Mouse (Mus musculus) midbrain, embryonic 14.5 days (tissue): Measurements from ENCODE around the gene Tjap1. TPM values are rescaled to one million over a fixed set of nuclear protein-coding genes. Genes with fewer than 3 reads are reported as not detected.
A peak's percentile ranks its signal among the peaks of the same experiment; 100 is the strongest.

ENCODE experiments used
- ATAC-seq: fragments of 200-750 bp; cut with Nextera tagmentation; 2 replicates; pipeline ENCODE4 v1.8.0; 2017; ENCODE audit warnings: moderate number of reproducible peaks, moderate library complexity; ENCODE audit not compliant: low FRiP score, low TSS enrichment
- DNase-seq: peaks from one replicate; pipeline ENCODE4 v3.0.0-alpha.2; 2015
- H3K27ac ChIP-seq: fragments of 300-500 bp; sonication (generic); replicated peaks from 2 replicates; pipeline ENCODE4 v1.5.1; 2014; ENCODE audit warnings: mild to moderate bottlenecking, low read depth, low read length, moderate library complexity
- H3K27me3 ChIP-seq: fragments of 300-500 bp; sonication (generic); 2 replicates; pipeline ENCODE4 v1.6.1; 2014; ENCODE audit warnings: low read length, control low read depth, mixed read lengths; ENCODE audit not compliant: control insufficient read depth, insufficient read depth
- H3K36me3 ChIP-seq: fragments of 300-500 bp; sonication (generic); 2 replicates; pipeline ENCODE4 v1.6.1; 2014; ENCODE audit warnings: low read length, control low read depth; ENCODE audit not compliant: control insufficient read depth, insufficient read depth
- H3K4me1 ChIP-seq: fragments of 300-500 bp; sonication (generic); 2 replicates; pipeline ENCODE4 v1.6.1; 2014; ENCODE audit warnings: mild to moderate bottlenecking, antibody characterized with exemption, low read length, control low read depth; ENCODE audit not compliant: control insufficient read depth, insufficient read depth
- H3K4me2 ChIP-seq: fragments of 300-500 bp; sonication (generic); 2 replicates; pipeline ENCODE4 v1.6.1; 2014; ENCODE audit warnings: mild to moderate bottlenecking, low read length, moderate library complexity
- H3K4me3 ChIP-seq: fragments of 300-500 bp; sonication (generic); replicated peaks from 2 replicates; pipeline ENCODE4 v1.5.1; 2014; ENCODE audit warnings: low read depth, low read length
- H3K9ac ChIP-seq: fragments of 300-500 bp; sonication (generic); replicated peaks from 2 replicates; pipeline ENCODE4 v1.6.1; 2014; ENCODE audit warnings: mild to moderate bottlenecking, low read length, moderate library complexity
- H3K9me3 ChIP-seq: fragments of 300-500 bp; sonication (generic); 2 replicates; pipeline ENCODE4 v1.6.1; 2016; ENCODE audit warnings: low read length, control low read depth, mixed read lengths; ENCODE audit not compliant: control insufficient read depth
- WGBS: fragments of 180-500 bp; shearing (Covaris S2); extraction: QIAGEN DNeasy Blood & Tissue Kit; methylation state at CpG from one replicate; pipeline ENCODE4 v1.1.7; 2014; 5-methylcytosine and 5-hydroxymethylcytosine counted together
- polyA plus RNA-seq: library from polyadenylated mRNA; unstranded; fragments of >200 nt; fragmentation: Nextera tagmentation; extraction: Ambion mirVana; gene quantifications from 2 replicates; pipeline ENCODE4 v1.2.1, GENCODE M21; 2014

Gene Tjap1
- 23.5 and 24.1 TPM in 2 replicates for polyA plus RNA-seq

- H3K4me3 ChIP-seq = peak within 1 kb of the TSS; percentile 63
- H3K4me1 ChIP-seq = peaks cover 7% of the 10 kb centered on the region; the same call in 1 of the 2 replicates
- H3K9me3 ChIP-seq = no peaks in the 10 kb centered on the region
- H3K9ac ChIP-seq = peak within 1 kb of the TSS; percentile 67
- under 1% methylated on average over 37 of the region's 37 CpGs for WGBS
- no peaks in the 10 kb centered on the region for H3K27me3 ChIP-seq
- H3K27ac ChIP-seq = peak within 1 kb of the TSS; percentile 63
- H3K4me2 ChIP-seq = peak within 1 kb of the TSS; percentile 79
- peak; percentile 95 for DNase-seq
- peaks cover 4% of the 10 kb centered on the region; the same call in 1 of the 2 replicates for H3K36me3 ChIP-seq
- ATAC-seq = peak; percentile 98
Observed at GRCm38 (mm10) chr17:46282483-46283123, at the start of gene Tjap1. Gene Tjap1, minus strand, starts transcription at chr17:46283026.

- Histone ChIP-seq H3K4me3 (peak overlapping the region; percentile 75), H3K4me2 (peak overlapping the region; percentile 82), H3K4me1 (peaks cover 9% of the 10 kb centered on the region; the same call in 1 of the 2 replicates), H3K36me3 (peaks cover 4% of the 10 kb centered on the region; the same call in 1 of the 2 replicates), H3K9ac (no peak overlapping the region; the same call in 1 of the 2 replicates), H3K27ac (peak overlapping the region; percentile 91), H3K27me3 (no peaks in the 10 kb centered on the region), H3K9me3 (no peaks in the 10 kb centered on the region)
- ATAC-seq (no peak), DNase-seq (no peak)
- 72% methylated on average over 6 of the region's 6 CpGs for WGBS
Observed at GRCm38 (mm10) chr17:46328723-46329122, 45.9 kb upstream of the Tjap1 start.

GRCm38 (mm10) chr17:46327906-46328534 is 45.2 kb upstream of the Tjap1 start, which contains the start of gene Abcc10:
Gene Abcc10, minus strand, starts transcription at chr17:46328352.
- peak; percentile 98 for DNase-seq
- WGBS = under 1% methylated on average over 40 of the region's 40 CpGs

GRCm38 (mm10) chr17:46327413-46327905 is 44.6 kb upstream of the Tjap1 start:
- Histone ChIP-seq H3K4me2 (peak overlapping the region; percentile 82), H3K36me3 (peaks cover 11% of the 10 kb centered on the region; the same call in 1 of the 2 replicates), H3K4me1 (peaks cover 9% of the 10 kb centered on the region; the same call in 1 of the 2 replicates), H3K4me3 (peak overlapping the region; percentile 75), H3K27me3 (no peaks in the 10 kb centered on the region), H3K9ac (peak overlapping the region; percentile 87), H3K9me3 (no peaks in the 10 kb centered on the region), H3K27ac (peak overlapping the region; percentile 91)
- ATAC-seq (no peak), DNase-seq (no peak)
- WGBS = 3% methylated on average over 27 of the region's 27 CpGs

More at GRCm38 (mm10) chr17:46327906-46328534, 45.2 kb upstream of the Tjap1 start, which contains the start of gene Abcc10:
- Histone ChIP-seq H3K4me1 (peaks cover 9% of the 10 kb centered on the region; the same call in 1 of the 2 replicates), H3K4me3 (peak within 1 kb of the TSS; percentile 75), H3K9ac (peak within 1 kb of the TSS; percentile 87), H3K36me3 (peaks cover 11% of the 10 kb centered on the region; the same call in 1 of the 2 replicates), H3K27me3 (no peaks in the 10 kb centered on the region), H3K9me3 (no peaks in the 10 kb centered on the region), H3K27ac (peak within 1 kb of the TSS; percentile 91), H3K4me2 (peak within 1 kb of the TSS; percentile 82)
- peak; percentile 98 for ATAC-seq

- ATAC-seq = no peak
- Histone ChIP-seq H3K27ac (no peak overlapping the region), H3K36me3 (peaks cover 18% of the 10 kb centered on the region; the same call in 1 of the 2 replicates), H3K4me1 (peaks cover 4% of the 10 kb centered on the region; the same call in 1 of the 2 replicates), H3K27me3 (no peaks in the 10 kb centered on the region), H3K4me2 (no peak overlapping the region), H3K9me3 (no peaks in the 10 kb centered on the region), H3K4me3 (no peak overlapping the region), H3K9ac (no peak overlapping the region)
- DNase-seq = no peak
- 88% methylated on average over 14 of the region's 14 CpGs for WGBS
Observed at GRCm38 (mm10) chr17:46322046-46322823, 39.4 kb upstream of the Tjap1 start.

GRCm38 (mm10) chr17:46320492-46320891 is 37.7 kb upstream of the Tjap1 start:
- Histone ChIP-seq H3K9me3 (no peaks in the 10 kb centered on the region), H3K27ac (no peak overlapping the region), H3K4me1 (no peaks in the 10 kb centered on the region), H3K4me2 (no peak overlapping the region), H3K4me3 (no peak overlapping the region), H3K36me3 (peaks cover 18% of the 10 kb centered on the region; the same call in 1 of the 2 replicates), H3K27me3 (no peaks in the 10 kb centered on the region), H3K9ac (no peak overlapping the region)
- ATAC-seq (no peak), DNase-seq (no peak)
- 80% methylated on average over 6 of the region's 6 CpGs for whole genome bisulfite sequencing

- no peaks in the 10 kb centered on the region for H3K9me3 ChIP-seq
- DNase-seq (no peak), ATAC-seq (no peak)
- H3K27ac ChIP-seq = no peak overlapping the region
- peaks cover 5% of the 10 kb centered on the region; the same call in 1 of the 2 replicates for H3K36me3 ChIP-seq
- no peak overlapping the region for H3K4me2 ChIP-seq
- H3K27me3 ChIP-seq = no peaks in the 10 kb centered on the region
- no peaks in the 10 kb centered on the region for H3K4me1 ChIP-seq
- H3K4me3 ChIP-seq = no peak overlapping the region
- no peak overlapping the region for H3K9ac ChIP-seq
- WGBS = 93% methylated on average over 10 of the region's 10 CpGs
Observed at GRCm38 (mm10) chr17:46315813-46316212, 33.0 kb upstream of the Tjap1 start.

- peaks cover 13% of the 10 kb centered on the region; the same call in 1 of the 2 replicates for H3K36me3 ChIP-seq
- H3K9me3 ChIP-seq = no peaks in the 10 kb centered on the region
- H3K9ac ChIP-seq = no peak overlapping the region
- no peak overlapping the region for H3K4me3 ChIP-seq
- no peak overlapping the region for H3K27ac ChIP-seq
- 89% methylated on average over 9 of the region's 9 CpGs for WGBS
- no peaks in the 10 kb centered on the region for H3K4me1 ChIP-seq
- no peak for ATAC-seq
- DNase-seq = no peak
- H3K4me2 ChIP-seq = no peak overlapping the region
- no peaks in the 10 kb centered on the region for H3K27me3 ChIP-seq
Observed at GRCm38 (mm10) chr17:46313135-46313715, 30.4 kb upstream of the Tjap1 start.
